Mouse (Mus musculus): ENCODE measurements at regions not wholly inside any gene's neighbourhood (a gene's known extent, or its start where the extent isn't known, plus 50 kb on each side); places are given as distances from the start of the nearest gene placed in this dataset.

- no peak for TF ChIP-seq CTCF (IDR thresholded peaks at IDR 0.05; ENCODE audit: borderline replicate concordance, insufficient read depth, low read depth, low read length)
- no peak for TF ChIP-seq POLR2A (IDR thresholded peaks at IDR 0.05; ENCODE audit: borderline replicate concordance, insufficient read depth, low read length)
Measured at GRCm38 (mm10) chr9:32027962-32028361, 88.0 kb upstream of the Arhgap32 start.

Measured in cerebellum, adult 2 months (tissue).